Mouse (Mus musculus): ENCODE data around the gene Pnliprp2.

GRCm38 (mm10) chr19:58728445-58729031 is 31.0 kb upstream of the Pnliprp2 start, which contains the start of gene Pnliprp1:
- TF ChIP-seq CTCF (IDR thresholded peaks at IDR 0.05; ENCODE audit: borderline replicate concordance, insufficient read depth, low read length) (no peak), POLR2A (IDR thresholded peaks at IDR 0.05; ENCODE audit: low read depth, low read length) (no peak)

Data from embryonic fibroblast, embryonic 13.5 days (primary cell).